Mouse (Mus musculus): ENCODE data around the gene Cfdp1.

Cfdp1 gene

DNA sequence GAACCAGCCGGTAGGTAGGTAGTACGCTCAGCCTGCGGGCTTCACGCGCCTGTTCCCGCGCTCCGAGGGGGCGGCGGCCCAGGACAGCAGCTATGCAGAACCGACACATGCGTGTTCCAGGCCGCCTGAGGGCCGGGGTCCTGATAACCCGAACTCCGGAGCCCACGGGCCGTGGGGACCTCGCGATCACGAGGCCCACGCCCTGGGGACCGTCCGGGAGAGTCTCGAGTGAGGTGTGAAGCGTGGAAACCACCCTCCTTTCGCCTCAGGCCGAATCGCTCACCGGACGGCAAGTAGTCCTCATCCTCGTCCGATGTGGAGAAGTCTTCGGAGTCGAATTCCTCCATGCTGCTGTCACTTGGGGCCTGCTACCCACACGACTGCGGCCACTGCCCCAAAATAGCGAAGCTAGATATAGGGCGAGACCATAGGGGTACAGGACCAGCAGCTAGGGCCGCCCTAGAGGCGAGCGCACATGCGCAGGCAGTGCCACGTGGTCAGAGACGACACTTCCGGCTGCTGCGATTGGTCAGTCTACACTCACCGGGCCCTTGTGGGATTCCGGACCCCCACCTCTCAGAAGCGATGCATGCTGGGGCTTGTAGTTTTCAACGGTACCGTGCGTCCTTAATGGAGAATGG, at the start of gene Cfdp1:
Cfdp1 (minus strand) TSS at position 431 of the 641 bp plus-strand sequence.
- DNase-seq (ENCODE audit: low spot score in 2 of 2), result peak; percentile 83 to 90

DNA sequence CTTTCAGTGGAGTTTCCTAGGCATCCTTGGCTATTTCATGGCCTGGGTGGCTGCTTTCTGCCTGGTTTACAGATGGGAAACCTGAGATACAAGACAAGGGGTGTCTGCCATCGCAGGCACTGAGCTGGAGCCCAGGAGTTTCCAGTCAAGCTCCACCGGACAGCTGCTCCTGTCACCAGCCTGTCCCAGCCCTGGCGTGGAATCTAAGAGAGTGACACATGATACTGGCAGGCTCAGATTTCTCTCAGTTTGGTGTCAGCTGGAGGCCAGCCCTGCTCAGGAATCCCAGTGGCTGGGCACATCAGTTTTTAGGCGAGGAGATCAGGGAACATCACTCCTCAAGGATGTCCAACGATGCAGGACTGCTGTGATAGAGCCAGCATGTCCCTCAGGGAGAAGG, 48.0 kb upstream of the Cfdp1 start:
- no peak for DNase-seq (ENCODE audit: low spot score in 2 of 2)

- no peak for DNase-seq (ENCODE audit: low spot score in 2 of 2)
Observed at GRCm38 (mm10) chr8:111898586-111898985, 44.5 kb upstream of the Cfdp1 start.

DNA sequence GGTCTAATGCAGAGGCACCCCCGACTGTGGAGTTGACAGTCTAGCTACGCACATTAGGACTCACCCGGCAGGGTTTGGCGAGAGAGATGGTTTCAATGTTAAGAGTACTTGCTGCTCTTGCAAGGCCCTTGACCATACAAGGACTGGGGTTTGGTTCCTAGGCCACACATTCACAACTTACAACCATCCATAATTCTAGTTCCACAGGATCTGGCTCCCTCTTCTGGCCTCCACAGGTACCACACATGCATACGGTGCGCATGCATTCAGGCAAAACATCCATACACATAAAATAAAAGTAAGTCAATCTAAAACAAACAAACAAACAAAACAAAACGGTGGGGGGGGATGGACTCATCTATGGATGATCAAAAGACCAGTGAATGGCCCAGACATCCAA, 40.9 kb upstream of the Cfdp1 start:
- no peak for DNase-seq (ENCODE audit: low spot score in 2 of 2)

- DNase-seq (ENCODE audit: low spot score in 2 of 2), result no peak
Observed at GRCm38 (mm10) chr8:111892615-111893014, 38.5 kb upstream of the Cfdp1 start.

GRCm38 (mm10) chr8:111891983-111892382, 37.9 kb upstream of the Cfdp1 start:
- DNase-seq (ENCODE audit: low spot score in 2 of 2), result no peak

GRCm38 (mm10) chr8:111890911-111891303, 36.8 kb upstream of the Cfdp1 start:
- DNase-seq (ENCODE audit: low spot score in 2 of 2), result no peak

DNA sequence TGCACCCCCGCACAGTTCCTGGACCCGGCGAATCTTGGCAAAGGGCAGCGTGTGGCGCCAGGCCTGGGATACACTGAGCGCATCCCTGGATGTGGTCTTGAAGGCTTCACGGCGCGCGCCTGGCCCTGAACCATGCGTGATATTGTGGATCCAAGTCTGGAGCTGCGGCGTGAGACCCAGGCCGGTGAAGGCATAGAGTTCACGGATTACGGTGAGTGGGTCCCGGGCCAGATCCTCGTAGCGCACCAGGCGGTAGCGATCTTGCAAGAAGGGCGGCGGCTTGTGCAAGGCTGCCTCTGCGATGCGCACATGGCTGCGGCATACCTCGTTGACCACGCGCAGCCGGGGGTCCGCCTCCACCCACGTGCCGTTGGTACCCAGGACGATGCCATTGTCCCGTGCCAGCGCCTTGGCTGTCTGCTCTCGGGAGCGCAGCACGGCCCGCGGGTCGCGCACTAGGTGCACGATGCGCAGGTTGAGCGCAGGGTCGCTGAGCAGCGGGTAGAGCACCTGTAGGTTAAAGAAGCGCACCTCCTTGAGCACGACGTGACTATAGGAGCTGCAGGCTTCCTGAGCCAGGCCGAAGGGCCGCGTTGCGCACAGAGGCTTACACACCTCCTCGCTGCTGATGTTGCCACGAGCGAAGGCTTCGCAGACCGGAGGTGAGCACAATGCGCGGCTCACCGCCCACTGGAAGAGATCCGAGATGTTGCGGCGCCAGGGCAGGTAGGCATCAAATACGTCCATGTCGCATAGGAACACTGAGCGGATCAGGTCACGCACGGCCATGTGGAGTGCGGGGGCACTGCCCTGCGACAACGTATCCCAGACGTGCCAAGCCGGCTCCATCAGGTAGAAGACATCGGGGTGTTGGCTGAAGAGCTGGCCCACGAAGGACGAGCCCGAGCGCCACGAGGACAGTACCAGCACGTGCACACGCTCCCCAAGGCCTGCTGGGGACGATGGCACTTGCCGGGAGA, 36.1 kb upstream of the Cfdp1 start:
- DNase-seq (ENCODE audit: low spot score in 2 of 2), result no peak

GRCm38 (mm10) chr8:111888091-111888650, 34.1 kb upstream of the Cfdp1 start:
- no peak for DNase-seq (ENCODE audit: low spot score in 2 of 2)

- no peak for DNase-seq (ENCODE audit: low spot score in 2 of 2)
Observed at GRCm38 (mm10) chr8:111887479-111887878, 33.4 kb upstream of the Cfdp1 start.

DNA sequence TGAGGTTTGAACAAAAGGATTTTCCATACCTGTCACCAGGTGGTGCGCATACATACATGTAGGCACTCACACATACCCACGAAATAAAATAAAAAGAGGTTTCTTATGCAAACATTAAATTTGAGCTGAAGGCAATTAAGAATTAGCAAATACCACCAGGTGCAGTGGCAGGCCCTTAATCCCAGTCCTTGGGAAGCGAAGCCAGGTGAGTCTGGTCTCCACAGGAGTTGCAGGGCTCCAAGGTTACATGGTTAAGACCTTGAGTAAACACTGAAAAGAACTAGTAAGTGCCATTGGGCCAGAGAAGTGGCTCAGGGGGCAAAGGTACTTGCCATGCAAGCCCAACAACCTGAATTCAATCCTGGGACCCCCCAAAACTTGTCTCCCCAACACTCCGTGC, 29.5 kb upstream of the Cfdp1 start:
- DNase-seq (ENCODE audit: low spot score in 2 of 2), result no peak

- DNase-seq (ENCODE audit: low spot score in 2 of 2), result no peak
Observed at GRCm38 (mm10) chr8:111881591-111881990, 27.5 kb upstream of the Cfdp1 start.

DNA sequence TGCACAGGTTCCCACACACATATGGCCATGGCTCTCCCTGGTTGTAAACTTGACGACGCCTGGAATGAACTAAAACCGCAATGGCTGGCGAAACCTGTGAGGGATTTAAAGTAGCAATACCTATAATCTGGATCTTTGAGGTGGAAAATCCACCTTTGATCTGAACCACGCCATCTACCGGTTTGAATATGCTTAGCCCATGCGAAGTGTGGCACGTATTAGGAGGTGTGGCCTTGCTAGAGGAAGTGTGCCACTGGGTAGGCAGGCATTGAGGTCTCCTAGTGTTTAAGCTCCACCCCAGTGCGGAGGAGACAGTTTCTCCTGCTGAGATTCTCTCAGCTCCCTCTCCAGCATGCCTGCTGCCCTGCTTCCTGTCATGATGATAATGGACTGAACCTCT, 23.6 kb upstream of the Cfdp1 start:
- DNase-seq (ENCODE audit: low spot score in 2 of 2), result no peak

- peak; percentile 98 for DNase-seq (ENCODE audit: low spot score in 2 of 2)
Observed at GRCm38 (mm10) chr8:111876355-111876948, 22.4 kb upstream of the Cfdp1 start, which contains the start of gene Tmem170. TSS of gene Tmem170 (minus strand) at chr8:111876750.

GRCm38 (mm10) chr8:111875758-111876157, 21.7 kb upstream of the Cfdp1 start:
- DNase-seq (ENCODE audit: low spot score in 2 of 2), result no peak

GRCm38 (mm10) chr8:111871278-111871677, 17.2 kb upstream of the Cfdp1 start:
- DNase-seq (ENCODE audit: low spot score in 2 of 2), result no peak

- DNase-seq (ENCODE audit: low spot score in 2 of 2), result no peak
Observed at GRCm38 (mm10) chr8:111870379-111870778, 16.3 kb upstream of the Cfdp1 start.

GRCm38 (mm10) chr8:111868664-111869063, 14.6 kb upstream of the Cfdp1 start:
- no peak for DNase-seq (ENCODE audit: low spot score in 2 of 2)

DNA sequence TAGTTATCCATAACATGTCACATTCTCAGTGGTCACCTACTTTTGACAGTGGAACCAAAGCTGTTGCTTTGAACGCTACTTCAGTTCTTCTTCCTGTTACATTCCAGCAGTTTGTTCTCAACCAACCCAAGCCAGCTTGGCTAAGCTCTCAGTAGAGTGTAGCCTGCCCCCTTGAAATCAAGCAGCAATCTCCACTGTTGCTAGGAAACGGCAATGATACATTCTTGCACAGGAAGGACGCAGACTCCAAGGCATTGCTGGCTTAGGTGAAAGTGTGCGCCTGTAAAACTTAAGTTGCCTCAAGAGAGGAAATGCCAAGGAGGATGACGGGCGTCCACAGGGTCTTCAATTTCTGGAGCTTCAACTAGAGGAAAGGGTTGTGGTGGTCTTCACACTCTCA, 11.8 kb upstream of the Cfdp1 start:
- no peak for DNase-seq (ENCODE audit: low spot score in 2 of 2)

DNA sequence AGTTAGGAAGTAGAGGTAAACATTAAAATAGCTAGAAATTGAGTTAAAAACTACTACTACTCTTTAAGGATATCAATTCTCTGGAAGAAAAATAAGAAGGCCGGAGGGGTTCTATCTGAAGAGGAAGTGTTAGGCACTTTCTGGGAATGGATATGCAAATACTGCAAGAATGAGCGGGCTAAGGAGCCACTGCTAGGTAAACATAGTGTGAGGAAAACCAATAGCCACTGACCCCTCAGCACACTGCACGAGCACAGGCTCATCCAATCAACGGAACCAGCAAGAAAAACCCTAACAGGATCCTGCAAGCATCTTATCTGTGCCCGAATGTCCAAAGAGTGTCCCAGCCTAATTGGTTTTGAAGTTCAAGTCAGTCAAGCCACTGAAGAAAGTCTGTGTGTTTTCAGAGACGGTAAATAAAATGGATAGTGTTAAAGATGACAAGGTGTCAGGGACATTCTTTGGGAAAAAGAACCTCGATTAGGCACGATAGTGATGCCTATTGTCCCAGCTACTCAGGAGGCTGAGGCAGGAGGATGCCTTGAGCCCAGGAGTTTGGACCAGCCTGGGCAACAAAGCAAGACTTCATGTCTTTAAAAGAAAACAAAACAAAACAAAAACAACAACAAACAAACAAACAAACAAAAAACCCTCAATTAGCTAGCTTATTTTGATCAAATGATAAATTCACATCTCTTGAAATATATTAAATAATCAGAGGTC, 11.2 kb upstream of the Cfdp1 start:
- DNase-seq (ENCODE audit: low spot score in 2 of 2), result no peak

GRCm38 (mm10) chr8:111864648-111865047, 10.6 kb upstream of the Cfdp1 start:
- DNase-seq (ENCODE audit: low spot score in 2 of 2), result no peak

DNA sequence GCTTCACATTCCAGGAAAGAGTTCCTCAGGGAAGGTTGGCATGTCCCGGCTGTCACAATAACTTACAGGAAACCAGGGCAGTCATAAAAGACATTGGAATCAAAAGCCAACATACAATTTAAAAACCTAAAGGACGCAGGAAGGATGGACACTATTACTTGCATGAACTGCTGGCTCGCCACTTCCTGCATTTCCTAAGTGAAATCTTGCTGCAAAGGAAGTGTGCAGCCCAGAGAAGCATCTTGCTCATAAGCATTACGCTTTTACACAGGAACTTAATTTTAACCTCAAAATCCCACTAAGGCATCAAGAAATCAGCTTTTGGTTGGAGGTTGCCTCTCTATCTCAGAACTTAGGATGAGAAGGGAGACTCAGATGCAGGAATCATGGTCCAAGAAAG, 9.2 kb upstream of the Cfdp1 start:
- no peak for DNase-seq (ENCODE audit: low spot score in 2 of 2)

Data from frontal cortex, postnatal 25 days (tissue).